8 mouse cellular contexts compared by ENCODE assay signal in the genomic region with DNA sequence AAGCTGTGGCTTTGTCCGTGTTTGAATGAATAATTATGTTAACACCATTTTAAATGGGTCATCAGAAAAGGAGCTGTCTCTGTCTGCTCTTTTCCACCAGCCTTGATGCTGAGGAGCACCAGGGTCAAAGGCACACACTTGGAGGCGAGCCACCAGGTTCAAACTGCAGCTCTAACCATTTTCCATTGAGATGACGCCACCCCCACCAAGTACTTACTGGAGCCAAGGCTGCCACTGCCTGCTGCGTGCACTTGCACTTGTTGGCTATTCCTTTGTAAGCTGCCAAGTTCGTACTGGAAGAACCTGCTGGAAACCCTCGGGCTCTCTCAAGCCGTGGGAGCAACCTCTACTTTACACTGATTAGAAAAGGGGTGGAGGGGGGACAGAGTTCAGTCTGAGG.
A peak's percentile ranks its signal among the peaks of the same experiment; 100 is the strongest.
DNase-seq lines count a peak whose midpoint lies in the region.

No protein-coding gene starts in this region.

- peak; percentile 48 for DNase-seq in heart, adult 11 months
- no peak for DNase-seq in heart, postnatal 10 days
- DNase-seq in ovary, postnatal 36 days (ENCODE audit: low spot score) = peak; percentile 16
- DNase-seq in ovary, postnatal 14 days (ENCODE audit: low spot score) = no peak
- peak; percentile 43 to 73 for DNase-seq in cerebellum, postnatal 10 days
- DNase-seq in lung, postnatal 36 days = peak; percentile 39
- DNase-seq in left cerebral cortex, postnatal 14 days (ENCODE audit: low spot score in 2 of 2) = no peak
- DNase-seq in heart, postnatal 4 days = no peak

- intact Hi-C loops in heart, postnatal 10 days (cut with DNase I) = no loop called here
- intact Hi-C loops in left cerebral cortex, postnatal 14 days (cut with DNase I) = no loop called here

Comparison
In these comparisons a context has a peak if more than half of its experiments do, and no peak if none do; other contexts are left out.
1. DNase-seq: peak in heart, adult 11 months (single experiment), ovary, postnatal 36 days (single experiment), cerebellum, postnatal 10 days (2 of 2) and lung, postnatal 36 days (single experiment); none in heart, postnatal 10 days (0 of 2), ovary, postnatal 14 days (single experiment), left cerebral cortex, postnatal 14 days (0 of 2) and heart, postnatal 4 days (single experiment).